Mouse (Mus musculus): ENCODE measurements at regions not wholly inside any gene's neighbourhood (a gene's known extent, or its start where the extent isn't known, plus 50 kb on each side); places are given as distances from the start of the nearest gene placed in this dataset.

DNA sequence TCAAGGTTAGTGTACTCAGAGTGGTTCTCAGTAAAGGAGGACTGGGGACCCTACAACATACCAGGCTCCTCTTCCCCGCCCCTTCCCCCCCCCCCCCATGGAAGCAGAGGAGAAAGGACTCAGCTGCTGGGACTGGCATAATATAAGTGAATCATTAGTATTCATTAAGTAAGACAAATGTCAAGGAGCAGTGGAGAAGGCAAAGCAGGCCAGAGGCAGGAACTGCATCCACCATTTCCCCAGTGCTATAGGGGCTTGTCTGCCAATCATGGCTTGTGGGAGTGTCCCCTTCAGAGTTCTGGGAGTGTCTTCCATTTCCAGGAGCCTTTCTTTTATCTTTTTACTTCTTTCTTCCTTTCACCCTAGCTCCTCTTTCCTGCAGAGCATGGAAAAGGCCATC is 392.3 kb downstream of the Pdzph1 start:
- Histone ChIP-seq H3K36me3 (no peaks in the 10 kb centered on the region), H3K4me1 (replicated peaks) (no peaks in the 10 kb centered on the region), H3K27ac (replicated peaks) (no peak overlapping the region), H3K27me3 (no peaks in the 10 kb centered on the region), H3K9ac (no peak overlapping the region), H3K9me3 (no peaks in the 10 kb centered on the region), H3K4me3 (no peak overlapping the region), H3K4me2 (no peak overlapping the region)
- ATAC-seq (ENCODE audit: low FRiP score, low read depth): no peak
- 71% methylated on average over 1 of the region's 1 CpGs for WGBS

DNA sequence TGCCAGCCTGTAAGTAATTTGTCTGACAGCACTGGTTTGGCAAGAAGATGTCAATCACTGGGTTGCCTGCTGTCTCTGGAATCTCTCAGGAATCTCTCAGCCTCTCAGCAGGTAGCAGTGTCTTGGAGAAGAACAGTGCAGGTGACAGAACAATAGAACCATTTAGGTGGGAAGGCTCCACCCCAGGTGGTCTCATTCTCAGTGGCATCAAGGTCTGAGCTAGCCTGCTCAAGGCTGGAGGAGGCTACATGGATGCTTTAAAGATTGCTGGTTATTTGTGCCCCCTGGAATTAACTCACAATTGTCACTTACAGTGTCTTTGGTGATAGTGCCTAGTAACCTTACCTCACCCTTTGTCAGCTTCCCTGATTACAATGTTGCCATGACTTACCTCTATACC is 394.5 kb downstream of the Pdzph1 start:
- H3K9ac ChIP-seq: no peak overlapping the region
- no peaks in the 10 kb centered on the region for H3K27me3 ChIP-seq
- no peak overlapping the region for H3K4me2 ChIP-seq
- H3K36me3 ChIP-seq: no peaks in the 10 kb centered on the region
- no peak overlapping the region for H3K4me3 ChIP-seq
- H3K27ac ChIP-seq (replicated peaks): no peak overlapping the region
- no peaks in the 10 kb centered on the region for H3K9me3 ChIP-seq
- H3K4me1 ChIP-seq (replicated peaks): no peaks in the 10 kb centered on the region
- no peak for ATAC-seq (ENCODE audit: low FRiP score, low read depth)

DNA sequence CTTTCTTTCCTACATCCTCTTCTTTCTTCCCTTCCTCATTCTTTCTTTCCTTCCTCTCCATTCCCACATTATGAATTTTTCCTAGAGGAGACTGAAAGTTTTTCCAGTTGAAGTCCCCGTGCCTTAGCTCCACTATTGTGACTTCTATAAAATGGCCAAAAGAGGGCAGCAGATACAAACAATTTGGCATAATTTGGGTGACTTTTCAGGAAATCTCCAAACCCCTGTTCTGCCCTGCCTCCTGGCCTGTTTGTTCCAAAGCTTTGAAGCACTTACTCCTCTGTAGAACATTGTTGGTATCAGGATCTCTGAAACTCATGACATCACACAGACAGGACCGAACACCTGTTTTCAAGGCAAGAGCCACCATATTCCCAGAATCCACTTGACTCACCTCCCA is 403.2 kb downstream of the Pdzph1 start:
- Histone ChIP-seq H3K9ac (no peak overlapping the region), H3K4me3 (no peak overlapping the region), H3K27ac (replicated peaks) (no peak overlapping the region), H3K9me3 (no peaks in the 10 kb centered on the region), H3K36me3 (no peaks in the 10 kb centered on the region), H3K27me3 (no peaks in the 10 kb centered on the region), H3K4me2 (no peak overlapping the region), H3K4me1 (replicated peaks) (no peaks in the 10 kb centered on the region)
- 62% methylated on average over 2 of the region's 2 CpGs for WGBS
- ATAC-seq (ENCODE audit: low FRiP score, low read depth): no peak

DNA sequence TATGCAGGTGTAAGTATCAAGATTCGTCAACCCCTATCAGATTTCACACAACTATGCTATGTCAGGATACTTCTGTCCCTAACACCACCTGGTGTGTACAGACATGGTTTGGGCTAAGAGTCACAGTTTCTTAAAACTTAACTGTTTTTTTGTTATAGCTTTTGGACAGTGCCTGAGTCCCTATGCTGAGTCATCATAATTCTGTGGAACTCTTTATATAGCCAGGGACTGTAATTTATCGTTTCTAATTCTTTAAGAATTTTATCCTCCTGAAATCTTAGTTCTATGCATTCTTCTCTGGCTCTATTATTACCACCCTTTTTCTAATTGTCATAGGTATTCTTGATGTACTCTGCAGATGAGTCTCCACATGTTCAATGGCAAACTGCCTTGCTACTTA is 418.3 kb downstream of the Pdzph1 start:
- H3K27me3 ChIP-seq: no peaks in the 10 kb centered on the region
- no peaks in the 10 kb centered on the region for H3K36me3 ChIP-seq
- no peak overlapping the region for H3K9ac ChIP-seq
- H3K4me3 ChIP-seq: no peak overlapping the region
- no peaks in the 10 kb centered on the region for H3K4me1 ChIP-seq (replicated peaks)
- H3K27ac ChIP-seq (replicated peaks): no peak overlapping the region
- no peak for ATAC-seq (ENCODE audit: low FRiP score, low read depth)
- H3K9me3 ChIP-seq: no peaks in the 10 kb centered on the region
- no peak overlapping the region for H3K4me2 ChIP-seq
- 85% methylated on average over 2 of the region's 2 CpGs for WGBS

All from hindbrain, embryonic 15.5 days (tissue).